Mouse (Mus musculus) embryonic facial prominence, embryonic 14.5 days (tissue): ENCODE data around the gene Dock10. TPM values are rescaled to one million over a fixed set of nuclear protein-coding genes. Genes with fewer than 3 reads are reported as not detected.

Source experiments
- ATAC-seq: fragments of 200-750 bp; cut with Nextera tagmentation; 2 replicates; pipeline ENCODE4 v1.8.0; 2017; ENCODE audit warnings: low read depth, moderate number of reproducible peaks, moderate TSS enrichment
- DNase-seq: peaks from one replicate; pipeline ENCODE4 v3.0.0-alpha.2; 2015; ENCODE audit warnings: low spot score
- H3K27ac ChIP-seq: fragments of 300-500 bp; sonication (generic); replicated peaks from 2 replicates; pipeline ENCODE4 v1.5.1; 2014; ENCODE audit warnings: low read depth, mild to moderate bottlenecking, low read length, moderate library complexity
- H3K27me3 ChIP-seq: fragments of 300-500 bp; sonication (generic); replicated peaks from 2 replicates; pipeline ENCODE4 v1.6.1; 2014; ENCODE audit warnings: low read length; ENCODE audit not compliant: control insufficient read depth, insufficient read depth
- H3K36me3 ChIP-seq: fragments of 300-500 bp; sonication (generic); 2 replicates; pipeline ENCODE4 v1.6.1; 2014; ENCODE audit warnings: low read length, mixed read lengths; ENCODE audit not compliant: control insufficient read depth, insufficient read depth
- H3K4me1 ChIP-seq: fragments of 300-500 bp; sonication (generic); 2 replicates; pipeline ENCODE4 v1.6.1; 2014; ENCODE audit warnings: antibody characterized with exemption, low read length; ENCODE audit not compliant: control insufficient read depth, insufficient read depth
- H3K4me2 ChIP-seq: fragments of 300-500 bp; sonication (generic); 2 replicates; pipeline ENCODE4 v1.6.1; 2014; ENCODE audit warnings: low read depth, mild to moderate bottlenecking, low read length, moderate library complexity, mixed read lengths
- H3K4me3 ChIP-seq: fragments of 300-500 bp; sonication (generic); 2 replicates; pipeline ENCODE4 v1.5.1; 2014; ENCODE audit warnings: low read depth, mild to moderate bottlenecking, low read length
- H3K9ac ChIP-seq: fragments of 300-500 bp; sonication (generic); 2 replicates; pipeline ENCODE4 v1.6.1; 2014; ENCODE audit warnings: low read depth, mild to moderate bottlenecking, low read length, moderate library complexity, mixed read lengths
- H3K9me3 ChIP-seq: fragments of 300-500 bp; sonication (generic); 2 replicates; pipeline ENCODE4 v1.6.1; 2016; ENCODE audit warnings: low read length; ENCODE audit not compliant: control insufficient read depth
- WGBS: fragments of 180-500 bp; shearing (Covaris S2); extraction: QIAGEN DNeasy Blood & Tissue Kit; methylation state at CpG from one replicate; pipeline ENCODE4 v1.1.7; 2014; 5-methylcytosine and 5-hydroxymethylcytosine counted together
- polyA plus RNA-seq: library from polyadenylated mRNA; unstranded; fragments of >200 nt; fragmentation: Nextera tagmentation; extraction: Ambion mirVana; gene quantifications from 2 replicates; pipeline ENCODE4 v1.2.1, GENCODE M21; 2014

Dock10 gene
- polyA plus RNA-seq, 1 experiment from 2014 or later, result 10.2 TPM

DNA sequence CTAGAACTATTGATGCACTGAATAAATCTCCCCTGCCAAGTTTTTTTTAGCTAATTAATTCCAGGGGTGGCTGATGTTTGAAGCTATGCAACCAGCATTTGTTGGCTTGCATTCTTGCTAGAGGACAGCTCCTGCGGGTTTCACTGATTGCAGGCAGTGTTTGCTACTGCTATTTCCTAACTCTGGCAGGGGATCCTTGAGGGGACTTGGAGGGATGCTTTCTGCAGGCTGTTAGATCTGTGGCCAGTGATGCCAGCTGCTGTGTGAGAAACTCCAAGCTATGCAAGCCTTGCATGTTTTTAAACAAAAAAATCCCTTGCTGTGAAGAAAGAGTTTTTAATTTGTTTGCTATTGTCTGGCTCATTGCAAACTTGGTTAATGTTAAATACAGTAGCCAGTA is 238.4 kb downstream of the Dock10 start:
- no peak for ATAC-seq
- 3% methylated on average over 1 of the region's 1 CpGs for WGBS

DNA sequence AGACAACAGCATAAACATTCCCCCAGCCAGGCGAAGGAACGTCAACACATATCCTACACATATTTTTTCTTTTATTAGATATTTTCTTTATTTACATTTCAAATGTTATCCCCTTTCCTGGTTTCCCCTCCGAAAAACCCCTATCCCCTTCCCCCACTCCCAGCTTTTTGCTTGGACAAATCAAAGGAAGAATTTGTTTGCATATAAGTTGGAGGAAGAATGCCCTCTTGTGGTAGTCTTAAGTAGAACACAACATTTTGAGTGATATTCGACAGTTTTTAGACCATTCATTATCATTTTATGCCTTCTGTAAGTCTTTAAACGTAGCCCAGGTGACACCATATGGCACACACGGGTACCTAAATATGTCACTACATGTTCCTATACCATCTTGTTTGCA is 242.5 kb downstream of the Dock10 start:
- WGBS, result 39% methylated on average over 6 of the region's 6 CpGs
- Histone ChIP-seq H3K36me3 (no peaks in the 10 kb centered on the region), H3K4me1 (0 out of 2 replicates have a peak, but pooled peaks cover 7% of the 10 kb centered on the region), H3K4me2 (no peak overlapping the region), H3K9me3 (no peaks in the 10 kb centered on the region), H3K4me3 (no peak overlapping the region), H3K27me3 (no peaks in the 10 kb centered on the region), H3K27ac (no peak overlapping the region), H3K9ac (no peak overlapping the region)
- no peak for ATAC-seq
- peak; percentile 14 for DNase-seq

More for the DNA sequence above, 238.4 kb downstream of the Dock10 start:
- H3K4me2 ChIP-seq, result no peak overlapping the region
- peak; percentile 63 for DNase-seq
- no peaks in the 10 kb centered on the region for H3K9me3 ChIP-seq
- no peak overlapping the region for H3K9ac ChIP-seq
- no peaks in the 10 kb centered on the region for H3K36me3 ChIP-seq
- H3K4me3 ChIP-seq, result no peak overlapping the region
- no peak overlapping the region for H3K27ac ChIP-seq
- no peaks in the 10 kb centered on the region for H3K27me3 ChIP-seq
- 0 out of 2 replicates have a peak, but pooled peaks cover 7% of the 10 kb centered on the region for H3K4me1 ChIP-seq

DNA sequence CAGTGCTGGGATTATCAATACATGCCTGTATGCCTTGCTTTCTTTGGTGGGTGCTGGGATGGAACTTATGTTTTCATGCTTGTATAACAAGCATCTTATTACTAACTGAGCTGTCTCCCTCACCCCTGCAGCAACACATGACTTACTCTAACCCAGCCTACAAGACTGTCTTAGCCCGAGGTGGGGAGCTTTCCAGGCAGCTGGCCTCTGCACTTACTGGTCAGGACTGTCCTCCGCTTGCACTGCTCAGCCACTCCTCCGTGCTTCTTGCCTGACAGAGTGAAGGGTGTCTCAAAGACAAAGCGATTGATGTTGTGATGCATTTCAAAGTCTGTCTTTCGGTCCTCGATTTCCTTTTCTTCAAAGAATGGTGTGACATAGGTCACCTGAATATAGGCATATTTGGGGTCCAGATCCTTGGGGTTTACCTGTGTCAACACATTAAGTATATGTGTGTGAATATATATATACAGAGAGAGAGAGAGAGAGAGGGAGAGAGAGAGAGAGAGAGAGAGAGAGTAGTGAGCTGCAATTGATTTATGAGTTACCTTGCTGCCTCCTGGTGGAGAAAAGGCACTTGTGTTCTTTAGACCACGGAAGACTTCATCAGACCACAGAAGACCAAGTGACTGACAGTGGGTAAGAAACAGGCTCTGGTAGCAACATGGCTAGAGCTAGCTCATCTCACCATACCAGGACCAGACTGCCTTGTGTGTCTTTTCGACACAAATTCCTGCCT is 245.9 kb downstream of the Dock10 start:
- no peaks in the 10 kb centered on the region for H3K9me3 ChIP-seq
- H3K4me1 ChIP-seq, result no peaks in the 10 kb centered on the region
- H3K27ac ChIP-seq, result no peak overlapping the region
- 62% methylated on average over 8 of the region's 8 CpGs for WGBS
- peak; percentile 69 for DNase-seq
- no peaks in the 10 kb centered on the region for H3K36me3 ChIP-seq
- no peak overlapping the region for H3K9ac ChIP-seq
- no peak overlapping the region for H3K4me3 ChIP-seq
- no peaks in the 10 kb centered on the region for H3K27me3 ChIP-seq
- ATAC-seq, result 0 out of 2 replicates have a peak, but pooled peaks have one; percentile 22
- H3K4me2 ChIP-seq, result no peak overlapping the region

DNA sequence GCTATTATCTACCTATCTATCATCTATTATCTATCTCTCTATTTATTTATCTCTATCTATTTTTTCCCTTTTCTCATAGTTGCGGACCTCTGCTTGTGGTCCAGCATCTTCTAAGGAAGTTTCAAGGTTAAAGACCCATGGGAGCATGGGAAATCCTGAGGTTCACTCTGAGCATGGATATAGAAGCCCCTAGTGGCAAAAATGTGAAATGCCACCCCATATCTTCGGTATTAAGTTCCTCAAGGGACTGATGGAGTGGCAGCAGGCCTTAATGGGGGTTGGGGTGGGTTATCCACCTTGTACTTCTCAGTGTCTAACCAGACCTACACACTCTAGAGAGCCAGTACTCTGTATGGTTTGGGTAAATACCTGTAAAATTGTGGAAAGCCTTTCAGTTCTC is 253.6 kb downstream of the Dock10 start:
- Histone ChIP-seq H3K4me1 (no peaks in the 10 kb centered on the region), H3K4me3 (no peak overlapping the region), H3K9me3 (no peaks in the 10 kb centered on the region), H3K27me3 (no peaks in the 10 kb centered on the region), H3K9ac (no peak overlapping the region), H3K4me2 (no peak overlapping the region), H3K27ac (no peak overlapping the region), H3K36me3 (0 out of 2 replicates have a peak, but pooled peaks cover 4% of the 10 kb centered on the region)
- ATAC-seq (no peak), DNase-seq (no peak)
- 77% methylated on average over 2 of the region's 2 CpGs for WGBS

DNA sequence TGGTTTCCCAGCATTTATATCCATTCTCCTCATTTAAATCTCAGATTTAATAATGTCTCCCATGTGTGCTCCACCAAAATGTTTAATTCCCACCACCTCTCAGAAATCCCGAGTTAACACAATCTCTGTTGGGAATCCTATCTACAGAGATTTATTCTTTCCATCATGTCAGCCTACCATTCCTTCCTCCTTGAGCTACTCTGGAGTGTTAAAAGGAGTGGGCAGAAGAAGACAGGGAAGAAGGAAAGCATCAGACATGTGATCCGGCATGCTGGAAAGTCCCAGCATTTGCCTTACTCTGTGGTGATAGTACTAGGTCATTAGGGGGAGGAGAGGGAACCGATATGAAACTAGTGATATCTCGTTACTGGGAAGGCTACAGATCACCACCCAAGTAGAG is 254.2 kb downstream of the Dock10 start:
- no peak overlapping the region for H3K4me2 ChIP-seq
- no peaks in the 10 kb centered on the region for H3K27me3 ChIP-seq
- no peak for DNase-seq

DNA sequence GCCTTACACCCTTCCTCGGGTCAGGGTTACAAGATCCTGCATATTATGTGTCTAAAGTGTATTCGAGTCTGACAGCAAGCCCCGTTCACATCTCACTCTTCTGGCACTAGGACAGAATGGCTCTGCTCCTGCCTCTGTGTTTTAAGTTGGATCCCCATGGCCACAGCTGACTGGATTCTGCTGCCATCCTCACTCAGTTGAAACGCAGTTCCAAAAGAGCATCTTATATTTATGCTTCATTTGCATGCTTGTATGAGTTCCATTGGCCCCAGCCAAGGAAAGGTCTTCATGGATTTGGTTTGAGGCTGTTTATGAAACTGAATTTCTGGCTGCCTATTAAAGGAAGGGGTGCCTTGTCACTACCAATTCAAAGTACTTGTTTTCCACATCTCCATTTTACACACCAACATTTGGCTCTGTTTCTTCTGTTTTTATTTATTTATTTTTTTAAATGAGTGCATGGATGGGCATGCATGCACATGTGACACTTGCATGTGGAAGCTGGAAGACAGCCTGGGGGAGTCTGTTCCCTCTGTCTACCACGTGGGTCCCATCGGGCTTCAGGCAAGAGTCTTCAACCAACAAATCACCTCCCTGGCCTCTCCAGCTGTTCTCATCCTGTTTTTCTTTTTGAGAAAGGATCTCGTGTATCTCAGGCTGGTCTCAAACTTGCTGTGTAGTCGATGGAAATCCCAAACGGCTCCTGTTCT is 255.7 kb downstream of the Dock10 start:
- no peaks in the 10 kb centered on the region for H3K4me1 ChIP-seq
- H3K27me3 ChIP-seq, result no peaks in the 10 kb centered on the region
- 66% methylated on average over 9 of the region's 9 CpGs for WGBS
- H3K4me3 ChIP-seq, result no peak overlapping the region
- H3K36me3 ChIP-seq, result 0 out of 2 replicates have a peak, but pooled peaks cover 4% of the 10 kb centered on the region
- H3K9ac ChIP-seq, result no peak overlapping the region
- no peak overlapping the region for H3K27ac ChIP-seq
- DNase-seq, result peak; percentile 55
- no peaks in the 10 kb centered on the region for H3K9me3 ChIP-seq
- ATAC-seq, result no peak
- H3K4me2 ChIP-seq, result no peak overlapping the region

More for the DNA sequence above, 254.2 kb downstream of the Dock10 start:
- Histone ChIP-seq H3K9ac (no peak overlapping the region), H3K36me3 (0 out of 2 replicates have a peak, but pooled peaks cover 4% of the 10 kb centered on the region), H3K4me3 (no peak overlapping the region), H3K9me3 (no peaks in the 10 kb centered on the region), H3K4me1 (no peaks in the 10 kb centered on the region), H3K27ac (no peak overlapping the region)
- no peak for ATAC-seq
- 87% methylated on average over 4 of the region's 4 CpGs for WGBS

DNA sequence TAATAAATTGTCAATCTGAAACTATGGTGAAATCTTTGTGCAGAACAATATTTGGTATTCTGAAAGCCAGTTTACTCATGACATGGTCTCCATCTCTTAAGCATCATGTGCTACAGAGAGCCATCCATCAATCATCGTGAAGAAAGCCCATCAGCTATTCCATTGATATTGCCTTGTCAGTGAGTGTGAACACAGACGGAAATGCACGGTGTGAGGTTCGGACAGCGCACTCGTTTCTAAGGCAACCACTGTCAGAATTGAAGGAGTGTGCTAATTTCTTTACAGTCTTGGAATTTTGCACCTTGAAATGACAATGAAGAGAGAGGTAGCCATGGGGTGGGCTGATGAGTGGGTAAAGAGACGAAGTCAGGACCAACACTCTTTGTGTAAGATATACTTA is 259.1 kb downstream of the Dock10 start:
- Histone ChIP-seq H3K4me1 (no peaks in the 10 kb centered on the region), H3K27ac (no peak overlapping the region), H3K4me3 (no peak overlapping the region), H3K9ac (no peak overlapping the region), H3K9me3 (no peaks in the 10 kb centered on the region), H3K27me3 (no peaks in the 10 kb centered on the region), H3K36me3 (no peaks in the 10 kb centered on the region), H3K4me2 (no peak overlapping the region)
- no peak for ATAC-seq
- no peak for DNase-seq
- WGBS, result 76% methylated on average over 7 of the region's 7 CpGs

DNA sequence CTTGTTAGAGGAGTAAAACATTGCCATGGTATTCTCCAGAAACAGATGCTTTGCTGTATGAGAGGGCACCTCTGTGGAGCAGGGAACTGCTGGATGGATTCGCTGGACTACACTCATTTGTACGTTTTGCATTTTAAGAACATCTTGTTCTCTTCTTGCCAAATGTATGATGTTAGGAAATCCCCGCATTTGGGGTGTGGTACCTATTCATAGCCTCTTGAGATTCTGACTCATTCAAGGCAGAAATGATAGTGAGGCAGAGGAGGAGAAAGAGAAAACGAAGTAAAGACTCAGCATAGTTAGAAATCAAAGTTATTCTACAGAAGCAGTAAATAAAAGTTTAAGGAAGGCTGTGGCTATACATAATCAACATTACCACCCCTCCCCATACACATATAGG is 262.0 kb downstream of the Dock10 start:
- WGBS, result 77% methylated on average over 4 of the region's 4 CpGs

More for the DNA sequence above, 262.0 kb downstream of the Dock10 start:
- Histone ChIP-seq H3K36me3 (no peaks in the 10 kb centered on the region), H3K27me3 (no peaks in the 10 kb centered on the region), H3K4me2 (no peak overlapping the region), H3K4me3 (no peak overlapping the region), H3K4me1 (no peaks in the 10 kb centered on the region), H3K9me3 (no peaks in the 10 kb centered on the region), H3K27ac (no peak overlapping the region), H3K9ac (no peak overlapping the region)
- ATAC-seq (no peak), DNase-seq (no peak)
